Mouse (Mus musculus): ENCODE measurements around the gene 4930578G10Rik.
A peak's percentile ranks its signal among the peaks of the same experiment; 100 is the strongest.
"Not testable (repeated sequence)": the region's sequence is repeated elsewhere in the genome, so short reads cannot be mapped to it uniquely, and the experiment has no call there.

Gene 4930578G10Rik

DNA sequence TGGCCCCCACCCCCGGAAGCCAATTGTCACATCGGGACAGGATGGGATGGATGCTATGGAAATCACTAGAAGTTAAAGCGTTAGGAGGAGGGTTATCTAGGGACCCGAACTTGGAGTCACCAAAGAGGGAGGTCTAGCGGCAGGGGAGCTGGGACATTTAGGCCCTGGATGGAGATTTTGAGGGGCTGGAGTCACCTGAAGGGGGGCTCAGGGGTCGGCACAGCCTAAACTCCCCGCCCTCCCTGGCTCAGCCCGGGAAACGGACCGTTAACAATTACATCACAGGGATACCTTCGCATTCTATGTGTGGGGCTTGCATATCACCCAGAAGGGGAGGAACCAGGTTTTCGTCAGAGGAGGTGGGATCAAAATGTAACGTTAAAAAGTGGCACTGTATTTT is at the start of gene 4930578G10Rik:
Gene 4930578G10Rik (plus strand): TSS at position 301 of the 400 bp plus-strand sequence.
- not testable (repeated sequence) for DNase-seq

DNA sequence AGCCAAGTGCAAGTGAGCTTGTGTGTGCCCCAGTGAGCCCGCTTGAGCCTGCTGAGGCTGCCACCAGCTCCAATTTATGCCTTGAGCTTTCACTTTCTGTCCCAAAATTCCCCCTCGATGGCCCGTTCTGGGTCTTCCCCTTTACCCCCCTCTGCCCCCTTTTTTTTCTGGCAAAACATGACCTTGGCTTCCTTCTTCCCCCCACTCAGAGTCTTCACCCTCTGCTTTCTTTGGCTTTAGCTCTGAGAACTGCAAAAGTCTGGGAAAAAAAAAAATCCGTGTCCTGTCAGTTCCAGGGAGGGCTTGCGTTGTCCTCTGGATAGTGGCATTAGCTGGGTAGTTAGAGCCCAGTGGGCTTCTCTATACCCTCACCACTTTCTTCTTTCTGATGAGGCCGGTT is 21.1 kb downstream of the 4930578G10Rik start, which contains the start of gene Ccl19:
Gene Ccl19 (minus strand): TSS at position 101 of the 400 bp plus-strand sequence.
- not testable (repeated sequence) for DNase-seq

DNA sequence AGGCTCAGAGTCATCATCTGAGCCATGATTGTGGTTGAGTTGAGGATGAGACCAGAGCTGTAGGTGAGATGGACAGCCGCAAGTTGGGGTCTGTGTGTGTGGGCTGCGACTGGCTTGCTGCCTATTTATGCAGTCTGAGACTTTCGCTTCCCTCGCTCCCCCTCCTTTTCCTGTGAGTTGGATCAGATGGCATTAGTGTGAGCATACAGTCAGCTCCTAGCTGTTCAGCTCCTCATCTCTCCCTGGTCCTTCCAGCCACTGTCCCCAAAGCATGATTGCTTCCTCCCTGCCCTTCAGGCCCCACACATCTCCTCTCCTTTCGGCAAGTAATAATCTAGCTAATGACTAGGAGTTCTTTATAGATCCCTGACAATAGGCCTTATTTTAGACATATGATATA is 38.5 kb downstream of the 4930578G10Rik start, which contains the start of gene Ccl21a:
Gene Ccl21a (minus strand): TSS at position 101 of the 400 bp plus-strand sequence.
- not testable (repeated sequence) for DNase-seq

DNA sequence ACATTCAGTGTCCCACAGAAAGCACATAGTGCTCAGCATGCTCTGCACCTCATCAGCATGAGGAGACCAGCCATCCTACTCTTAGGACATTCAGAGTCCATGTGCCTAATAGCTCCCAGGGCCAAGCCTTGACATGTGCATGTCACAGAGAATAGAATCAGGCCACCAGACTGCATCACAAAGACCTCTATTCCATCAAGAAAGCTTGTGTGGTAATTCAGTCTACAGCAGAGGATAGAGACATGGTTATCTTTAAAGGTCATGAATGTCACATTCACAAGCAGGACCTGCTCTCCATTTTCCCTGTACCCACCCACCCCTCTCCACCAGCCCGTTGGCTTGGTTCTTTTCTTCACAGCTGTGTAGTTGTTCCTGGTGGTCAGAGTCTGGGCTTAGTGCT is 118.4 kb downstream of the 4930578G10Rik start, which contains the start of gene Fam205a1:
Gene Fam205a1 (minus strand): TSS at position 101 of the 400 bp plus-strand sequence.
- not testable (repeated sequence) for DNase-seq

DNA sequence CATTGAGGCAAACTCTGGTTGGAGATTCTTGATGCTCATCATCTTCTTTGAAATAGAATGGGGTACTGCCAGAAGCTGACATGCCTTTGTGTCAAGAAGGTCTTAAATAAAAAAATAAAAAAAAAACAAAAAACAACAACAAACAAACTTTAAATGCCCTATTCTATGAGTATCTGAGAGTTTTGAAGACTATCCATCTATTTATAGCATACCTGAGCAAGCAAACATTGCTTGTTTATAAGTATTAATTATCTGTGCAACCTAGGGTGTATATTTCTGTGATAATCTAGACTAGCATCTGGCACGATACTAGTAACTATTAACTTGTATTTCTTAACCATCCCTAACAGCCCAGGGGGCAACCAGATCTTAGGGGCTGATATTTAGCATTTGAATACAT is 121.3 kb downstream of the 4930578G10Rik start, which contains the start of gene Gm12394:
Gene Gm12394 (minus strand): TSS at position 101 of the 400 bp plus-strand sequence.
- not testable (repeated sequence) for DNase-seq

DNA sequence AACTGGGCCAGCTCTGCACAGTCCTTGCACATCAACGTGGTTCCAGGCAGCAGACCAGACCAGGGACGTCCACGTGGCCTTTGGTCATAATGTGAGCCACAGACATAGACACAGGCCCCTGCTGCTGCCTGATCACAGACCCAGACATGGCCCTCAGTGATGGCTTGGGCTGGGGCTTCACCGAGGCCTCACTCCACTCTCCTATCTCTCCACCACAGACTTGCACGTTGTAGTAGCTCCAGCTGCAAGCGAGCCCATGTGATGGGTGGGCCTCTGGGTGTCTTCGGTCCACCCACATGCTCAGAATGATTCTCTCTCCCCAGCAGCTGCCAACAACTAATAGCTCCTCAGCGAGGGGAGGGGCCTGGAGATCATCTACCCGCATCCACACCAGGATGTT is 125.1 kb downstream of the 4930578G10Rik start:
- DNase-seq: not testable (repeated sequence)

DNA sequence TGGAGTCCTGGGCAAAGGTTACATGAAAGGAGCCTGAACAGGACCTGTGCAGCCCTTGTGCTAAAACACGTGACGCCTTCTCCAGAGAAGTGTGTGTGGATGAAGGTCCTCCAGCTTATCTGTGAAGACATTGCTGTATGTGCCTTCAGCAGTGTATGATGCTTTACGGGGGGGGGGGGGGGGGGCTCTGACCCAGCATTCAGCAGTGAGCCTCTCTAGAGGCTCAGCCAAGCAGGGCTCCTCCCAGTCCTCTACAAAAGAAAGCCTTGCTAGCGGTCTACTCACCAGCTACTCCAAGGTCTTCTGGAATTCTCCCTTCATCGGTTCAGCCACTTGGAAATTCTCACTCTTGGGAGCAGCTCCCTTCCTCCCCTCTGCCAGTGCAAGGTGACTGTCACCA is 128.1 kb downstream of the 4930578G10Rik start:
- DNase-seq: not testable (repeated sequence)

DNA sequence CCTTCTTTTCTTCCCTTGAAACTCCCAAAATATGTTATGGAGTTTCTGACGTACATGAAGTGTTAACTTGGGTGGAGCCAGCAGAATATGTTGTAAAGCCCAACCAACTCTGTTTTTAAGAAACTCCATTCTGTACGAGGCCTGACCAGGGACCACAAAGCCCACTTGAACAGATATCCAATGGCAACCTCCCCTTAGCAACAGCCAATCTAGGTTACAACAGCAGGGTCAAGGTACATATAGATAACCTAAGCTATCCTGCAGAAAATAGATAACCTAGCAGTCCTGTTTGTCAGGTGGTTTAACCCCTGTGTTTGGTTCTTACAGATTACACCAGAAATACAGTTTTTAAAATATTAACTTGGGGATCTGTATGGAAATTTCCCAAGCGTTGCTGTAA is 132.0 kb downstream of the 4930578G10Rik start:
- DNase-seq: no peak

DNA sequence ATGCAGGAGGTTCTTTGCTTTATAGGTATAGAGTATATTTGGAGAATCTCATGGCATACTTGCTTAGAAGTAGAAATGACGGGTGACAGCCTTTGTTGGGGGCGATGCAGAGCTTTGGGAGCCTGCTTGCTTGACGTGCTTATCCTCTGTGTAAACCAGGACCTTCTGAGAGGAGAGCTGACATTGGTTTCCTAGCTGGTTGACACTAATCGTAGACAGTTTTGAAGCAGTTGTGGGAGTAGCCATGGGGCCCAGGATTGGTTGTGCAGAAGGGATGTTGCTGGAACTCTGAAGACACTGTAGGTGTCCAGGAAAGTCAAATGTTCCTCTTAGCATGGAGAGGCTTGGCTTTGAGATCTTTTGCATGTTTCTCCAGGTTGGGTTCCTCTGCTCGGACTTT is 132.8 kb downstream of the 4930578G10Rik start:
- DNase-seq: no peak

DNA sequence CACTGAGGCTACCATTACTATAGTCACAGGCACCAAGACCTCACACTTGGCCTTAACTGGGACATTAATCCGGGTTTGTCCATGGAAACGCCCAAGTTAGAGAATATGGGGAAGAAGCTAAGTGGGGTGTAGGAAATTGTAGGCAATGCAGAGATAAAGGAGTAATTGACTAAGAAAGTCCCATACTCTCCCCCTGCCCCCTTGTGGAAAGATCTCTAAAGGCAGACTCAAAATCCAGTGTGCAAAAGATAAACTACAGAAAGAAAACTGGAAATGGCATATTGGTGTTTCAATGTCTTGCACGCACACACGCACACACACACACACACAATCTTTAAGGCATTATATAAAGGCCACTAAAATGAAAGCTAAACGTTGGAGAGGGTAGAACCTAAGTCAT is 135.4 kb downstream of the 4930578G10Rik start:
- DNase-seq: peak in 1 of 2 experiments; percentile 6

DNA sequence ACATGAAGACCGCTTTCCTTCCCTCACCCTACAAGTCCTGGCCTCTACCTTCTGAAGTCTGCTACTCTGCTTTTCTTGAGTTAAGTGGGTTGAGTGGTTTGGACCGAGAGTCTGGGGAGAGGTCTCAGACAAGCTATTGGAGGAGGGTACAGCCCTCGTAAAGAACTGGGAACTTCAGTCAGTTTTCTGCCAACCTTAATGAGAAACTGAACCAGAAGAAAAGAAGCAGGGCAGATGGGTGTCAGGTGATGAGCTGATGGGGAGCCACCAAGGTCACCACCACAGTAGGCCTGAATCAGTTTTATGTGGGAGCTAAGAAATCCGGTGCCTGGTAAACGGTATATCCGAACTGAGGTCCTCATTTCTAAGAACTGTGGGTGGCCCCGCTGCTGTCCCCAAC is 136.8 kb downstream of the 4930578G10Rik start:
- DNase-seq: no peak

DNA sequence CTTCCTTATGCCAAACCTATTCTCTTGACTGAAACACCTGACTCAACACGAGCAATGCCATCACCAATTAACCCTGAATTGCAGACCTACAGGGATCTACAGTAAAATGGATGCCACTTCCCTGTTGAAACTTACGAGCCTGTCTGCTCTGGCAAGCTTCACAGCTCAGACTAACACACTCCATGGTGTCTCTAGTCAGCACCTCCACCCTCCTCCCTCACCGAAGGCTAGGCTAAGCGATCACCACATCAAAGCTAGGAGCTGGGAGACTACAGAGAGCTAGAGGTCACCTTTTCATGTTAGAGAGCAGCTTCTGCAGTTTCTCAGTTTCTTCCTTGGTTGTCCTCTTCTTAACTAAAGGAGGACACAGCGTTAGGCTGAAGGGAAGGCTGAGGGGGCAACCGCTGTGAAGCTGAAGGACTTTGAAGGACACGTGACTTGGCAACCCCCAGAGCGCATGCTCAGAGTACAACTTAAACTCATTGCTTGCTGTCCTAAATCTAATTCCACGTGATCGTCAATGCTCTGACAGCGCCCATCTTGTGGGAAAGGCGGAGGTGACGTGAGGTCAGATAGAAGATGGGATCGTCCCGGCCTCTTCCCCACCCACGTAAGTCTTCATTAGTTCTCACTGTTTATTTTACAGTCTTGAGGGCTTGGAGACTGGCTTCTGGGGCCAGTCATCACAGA is 137.5 kb downstream of the 4930578G10Rik start:
- DNase-seq: peak; percentile 12 to 15

DNA sequence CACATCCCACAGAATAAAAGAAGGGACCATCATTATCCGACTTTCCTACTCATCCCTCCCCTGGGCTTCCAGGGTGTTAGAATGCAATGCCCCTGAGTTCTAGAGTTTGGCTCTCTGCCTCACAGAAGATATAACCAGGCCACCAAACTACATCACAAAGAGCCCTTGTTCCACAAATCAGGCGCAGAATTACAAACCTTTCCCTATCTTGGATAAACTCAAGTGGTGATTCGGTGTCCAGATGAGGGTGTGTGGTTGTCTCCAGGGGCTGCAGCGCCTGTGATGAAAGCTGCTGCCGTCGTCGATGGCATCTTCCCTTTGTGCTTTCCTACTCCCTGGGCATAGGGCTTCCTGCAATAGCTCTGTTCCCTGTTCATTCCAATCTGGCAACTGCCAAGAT is 138.8 kb downstream of the 4930578G10Rik start, which contains the start of gene Fam205c:
Gene Fam205c (minus strand): TSS at position 101 of the 400 bp plus-strand sequence.
- no peak for DNase-seq

DNA sequence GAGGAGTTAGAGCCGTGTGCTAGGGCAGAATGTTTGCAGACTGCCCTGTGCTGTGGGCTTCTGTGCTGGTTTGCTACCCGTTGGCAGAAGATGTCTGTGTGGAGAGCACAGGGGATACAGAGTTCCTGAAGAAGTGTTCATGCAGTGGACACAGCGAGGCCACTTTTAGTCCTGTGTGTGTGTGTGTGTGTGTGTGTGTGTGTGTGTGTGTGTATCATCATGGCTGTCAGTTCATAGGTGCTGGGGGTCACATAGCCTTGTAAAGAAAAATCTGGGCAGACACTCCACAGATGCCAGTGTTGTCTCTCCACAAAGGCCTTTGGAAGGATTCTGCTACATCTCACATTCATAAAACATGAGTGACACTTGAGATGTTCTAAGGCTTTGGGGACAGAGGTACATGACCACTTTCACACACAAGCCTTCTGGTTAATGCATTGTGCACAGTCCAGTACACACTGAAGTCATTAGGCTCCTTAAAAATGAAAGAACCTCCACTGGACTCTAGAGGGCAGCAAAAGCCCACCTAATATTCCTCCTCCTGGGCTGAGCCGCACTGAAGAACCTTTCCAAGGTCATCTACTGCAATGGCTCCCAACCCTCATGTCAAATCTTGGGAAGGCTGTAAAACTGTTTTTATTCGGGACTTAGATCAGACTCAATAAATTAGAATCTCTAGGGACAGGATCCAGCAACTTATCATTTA is 141.4 kb downstream of the 4930578G10Rik start:
- DNase-seq: peak; percentile 63 to 69

DNA sequence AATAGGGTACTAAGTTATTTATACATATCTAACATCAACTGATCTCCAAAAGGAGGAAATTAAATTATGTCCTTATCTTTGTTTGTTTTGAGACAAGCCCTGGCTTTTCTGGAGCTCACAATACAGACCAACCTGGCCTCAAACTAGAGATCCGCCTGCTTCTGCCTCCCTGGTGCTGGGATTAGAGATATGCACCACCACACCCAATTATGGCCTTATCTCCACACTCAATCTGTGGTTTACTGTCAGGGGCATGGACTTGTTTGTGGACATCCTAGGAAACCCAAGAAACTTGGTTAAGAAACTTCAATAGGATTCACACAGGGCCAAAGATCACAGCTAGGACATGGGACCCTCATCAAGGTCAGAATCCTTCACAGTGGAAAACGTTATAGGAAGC is 142.3 kb downstream of the 4930578G10Rik start:
- DNase-seq: no peak

DNA sequence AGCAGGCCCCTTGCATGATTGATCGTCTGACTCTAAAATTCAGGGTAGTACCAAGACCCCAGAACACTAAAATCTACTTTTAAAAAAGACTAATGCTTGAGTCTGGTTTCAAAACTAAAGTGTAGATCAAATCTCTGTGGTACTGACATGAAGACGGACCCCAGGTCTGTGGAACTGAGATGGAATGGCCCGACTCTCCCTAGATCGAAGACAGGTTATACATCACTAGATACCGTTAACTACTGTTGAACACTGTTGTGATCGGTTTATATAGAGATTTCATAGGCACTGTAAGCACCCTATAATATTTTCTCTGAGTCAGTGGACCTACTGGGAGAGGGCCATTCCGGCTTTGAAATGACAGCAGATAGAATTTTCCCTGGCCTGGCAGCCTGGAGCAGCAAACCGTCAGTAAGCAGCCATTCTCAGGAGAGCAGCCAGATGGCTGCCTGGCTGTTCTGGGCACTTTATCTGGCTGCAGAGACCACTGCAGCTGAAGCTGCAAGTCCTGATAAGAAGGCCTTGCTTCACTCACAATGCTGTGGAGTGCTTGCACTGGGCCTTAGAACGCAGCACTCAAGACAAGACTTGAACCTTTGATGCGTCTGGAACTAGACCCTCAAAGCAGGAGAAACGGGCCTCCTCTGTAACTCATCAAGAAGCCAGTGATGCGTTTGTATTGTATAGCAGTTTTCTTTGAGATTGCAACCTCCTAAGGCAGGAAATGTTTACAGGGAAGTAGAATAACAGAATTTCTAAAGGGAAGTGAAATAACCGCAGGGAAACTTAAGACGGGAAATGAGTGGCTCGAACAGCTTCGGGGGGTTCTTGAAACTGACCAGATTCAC is 144.7 kb downstream of the 4930578G10Rik start:
- no peak for DNase-seq

DNA sequence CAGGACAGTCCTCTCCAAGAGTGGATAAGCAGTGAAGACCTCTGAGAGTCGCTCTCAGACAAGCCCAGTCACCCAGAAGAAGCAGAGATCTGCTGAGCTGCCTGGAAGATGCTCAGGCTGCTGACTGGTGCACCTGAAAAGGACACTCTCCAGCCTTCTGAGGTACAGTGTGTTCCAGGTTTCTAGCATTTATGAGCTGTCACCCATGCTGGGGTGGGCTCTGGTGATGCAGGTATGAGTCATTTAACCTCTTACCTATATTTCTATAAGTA is 145.3 kb downstream of the 4930578G10Rik start:
- no peak for DNase-seq

DNA sequence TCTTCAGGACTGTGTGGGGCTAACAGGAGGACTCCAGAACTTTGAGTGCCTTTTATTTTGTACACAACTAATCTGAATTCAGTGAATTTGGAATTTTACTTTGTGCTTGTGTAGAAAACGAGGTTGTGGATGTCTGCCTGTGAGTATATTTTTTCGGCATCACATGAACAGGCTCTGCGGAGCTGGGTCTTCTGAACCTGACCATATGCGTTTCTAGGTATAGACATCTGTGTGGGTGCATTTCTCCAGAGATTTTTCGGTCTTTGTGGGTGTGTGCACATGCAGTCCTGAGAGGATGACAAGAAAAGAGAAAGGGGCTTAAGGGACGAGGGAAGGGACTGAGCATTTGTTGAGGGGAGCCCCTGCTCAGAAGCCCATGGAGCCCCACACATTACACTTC is 151.6 kb downstream of the 4930578G10Rik start:
- DNase-seq: no peak

DNA sequence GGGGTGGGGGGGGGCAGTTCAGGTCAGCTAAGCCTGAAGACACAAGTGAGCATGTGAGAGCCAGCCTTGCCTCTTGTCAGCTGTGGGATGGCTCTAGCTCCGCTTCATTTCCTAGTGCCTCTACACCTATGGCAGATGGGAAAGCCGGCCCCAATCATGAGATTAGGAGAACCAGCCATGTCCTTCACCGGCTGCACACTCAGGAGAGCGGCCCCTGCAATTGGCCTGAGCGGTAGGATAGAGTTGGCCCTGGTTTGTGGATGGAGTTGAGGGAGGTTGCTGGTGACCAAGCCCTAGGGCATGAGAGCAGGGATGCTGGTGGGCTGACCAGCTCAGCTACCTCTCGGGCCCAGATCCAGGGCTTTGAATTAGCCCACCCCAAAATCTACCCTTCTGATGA is 153.5 kb downstream of the 4930578G10Rik start:
- no peak for DNase-seq

DNA sequence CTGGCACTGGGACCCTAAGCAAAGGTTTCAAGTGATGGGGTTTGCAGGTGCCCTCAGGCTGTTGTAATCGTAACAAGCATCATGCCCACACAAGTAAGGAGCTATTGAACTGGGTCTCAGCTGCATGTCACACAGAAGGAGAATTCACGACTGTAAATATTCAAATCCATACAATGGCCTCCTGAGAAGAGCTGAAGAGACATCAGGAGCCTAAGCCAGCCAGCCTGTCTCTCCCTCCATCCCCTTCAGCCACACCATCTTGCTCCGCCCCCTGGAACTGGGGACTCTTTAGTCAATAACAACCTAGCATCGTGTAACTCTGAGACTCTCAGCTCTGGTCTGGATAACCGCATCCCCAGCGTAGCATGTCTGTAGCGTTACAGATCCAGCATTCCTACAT is 155.8 kb downstream of the 4930578G10Rik start:
- DNase-seq: no peak

DNA sequence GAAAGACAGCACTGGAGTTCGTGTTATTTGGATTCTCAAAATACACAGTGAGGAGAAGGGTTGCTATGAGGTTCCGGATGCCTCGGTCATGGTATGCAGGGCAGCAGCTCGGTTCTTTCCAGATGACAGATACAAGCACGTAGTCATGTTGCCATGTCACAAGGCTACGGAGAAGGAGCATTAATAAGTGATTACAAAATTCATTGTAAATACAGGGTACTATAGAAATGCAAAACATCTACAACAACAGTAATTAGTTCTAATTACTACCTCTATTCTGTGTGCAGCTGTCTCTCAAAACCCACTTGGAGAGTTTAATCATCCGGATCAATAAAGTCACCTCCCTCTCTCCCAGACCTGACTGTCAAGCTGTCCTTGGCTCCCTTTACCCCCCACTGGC is 159.8 kb downstream of the 4930578G10Rik start:
- no peak for DNase-seq

All from kidney, postnatal 36 days (tissue).